19 mouse cellular contexts compared by ENCODE assay signal in genomic region chr9:53072088-53072487, GRCm38 (mm10).
DNase-seq lines count a peak whose midpoint lies in the region; ATAC-seq and TF ChIP-seq lines count a peak whose summit lies in the region.
"Had no signal": no experiment of that assay in that cellular context is flagged by ENCODE, and none has a peak within 500 bp of the region (broad histone marks: within the 10 kb centered on the region; RNA-seq: fewer than 3 reads in every experiment).

No protein-coding gene starts in this region.

- H3K9me3 ChIP-seq in heart, embryonic 11.5 days (replicated peaks; ENCODE audit: control insufficient read depth, low read length) = no peaks in the 10 kb centered on the region
- no peaks in the 10 kb centered on the region for H3K9me3 ChIP-seq in neural tube, embryonic 13.5 days
- no peaks in the 10 kb centered on the region for H3K9me3 ChIP-seq in neural tube, embryonic 14.5 days (ENCODE audit: control insufficient read depth, low read length)
- H3K9me3 ChIP-seq: heart, embryonic 12.5 days; kidney, embryonic 15.5 days; liver, embryonic 13.5 days; midbrain, embryonic 12.5 days had no signal

- no peak for TF ChIP-seq CTCF in layer of hippocampus, adult 2 months (conservative IDR thresholded peaks at IDR 0.05)

- no peak overlapping the region for H3K9ac ChIP-seq in heart, embryonic 11.5 days (ENCODE audit: low read depth, low read length)
- H3K9ac ChIP-seq in neural tube, embryonic 13.5 days = no peak overlapping the region
- H3K9ac ChIP-seq in neural tube, embryonic 14.5 days (replicated peaks; ENCODE audit: low read depth, low read length) = no peak overlapping the region
- H3K9ac ChIP-seq: heart, embryonic 12.5 days; kidney, embryonic 15.5 days; liver, embryonic 13.5 days; midbrain, embryonic 12.5 days had no signal

- no peak overlapping the region for H3K4me2 ChIP-seq in heart, embryonic 11.5 days
- no peak overlapping the region for H3K4me2 ChIP-seq in neural tube, embryonic 13.5 days
- H3K4me2 ChIP-seq in neural tube, embryonic 14.5 days (ENCODE audit: low read depth, low read length) = no peak overlapping the region
- H3K4me2 ChIP-seq: heart, embryonic 12.5 days; liver, embryonic 13.5 days; midbrain, embryonic 12.5 days had no signal

- no peak overlapping the region for H3K4me3 ChIP-seq in heart, embryonic 11.5 days (ENCODE audit: low read depth, low read length)
- no peak overlapping the region for H3K4me3 ChIP-seq in neural tube, embryonic 13.5 days
- no peak overlapping the region for H3K4me3 ChIP-seq in layer of hippocampus, adult 2 months
- H3K4me3 ChIP-seq in neural tube, embryonic 14.5 days (ENCODE audit: low read depth, low read length) = no peak overlapping the region
- H3K4me3 ChIP-seq: heart, embryonic 12.5 days; kidney, embryonic 15.5 days; liver, embryonic 13.5 days; midbrain, embryonic 12.5 days had no signal

- ATAC-seq in heart, embryonic 11.5 days (replicated peaks; ENCODE audit: insufficient number of reproducible peaks, low FRiP score, low TSS enrichment) = no peak
- peak; percentile 63 for ATAC-seq in neural tube, embryonic 13.5 days (ENCODE audit: low read depth)
- ATAC-seq in neural tube, embryonic 14.5 days (ENCODE audit: low read depth) = peak; percentile 83
- no peak for ATAC-seq in granulocyte monocyte progenitor cell, adult 5-6 weeks (replicated peaks; ENCODE audit: poor library complexity, severe bottlenecking)

- peak; percentile 89 for DNase-seq in heart, adult 11 months
- DNase-seq in neural tube, embryonic 10.5 days (ENCODE audit: extremely low spot score, low spot score) = no peak
- DNase-seq in layer of hippocampus, adult 2 months (ENCODE audit: low spot score in 2 of 2) = peak in 1 of 2 experiments; percentile 69
- no peak for DNase-seq in gastrocnemius, adult 8-10 months (ENCODE audit: low spot score in 2 of 2)
- DNase-seq: cerebellum, adult 18-20 months; embryo, embryonic 11 days; gastrocnemius, postnatal 10 days; heart, postnatal 4 days; liver, embryonic 13.5 days; lung, postnatal 36 days; thymus, postnatal 4 days had no signal

- no peaks in the 10 kb centered on the region for H3K27me3 ChIP-seq in heart, embryonic 11.5 days (ENCODE audit: control insufficient read depth, insufficient read depth, low read length)
- H3K27me3 ChIP-seq in neural tube, embryonic 13.5 days = no peaks in the 10 kb centered on the region
- H3K27me3 ChIP-seq in neural tube, embryonic 14.5 days (ENCODE audit: control insufficient read depth, insufficient read depth, low read length) = no peaks in the 10 kb centered on the region
- H3K27me3 ChIP-seq: heart, embryonic 12.5 days; kidney, embryonic 15.5 days; liver, embryonic 13.5 days; midbrain, embryonic 12.5 days had no signal

- H3K4me1 ChIP-seq in heart, embryonic 11.5 days (ENCODE audit: control insufficient read depth, insufficient read depth, low read length) = 0 out of 2 replicates have a peak, but pooled peaks cover 7% of the 10 kb centered on the region
- H3K4me1 ChIP-seq in neural tube, embryonic 13.5 days (replicated peaks) = peaks cover 10% of the 10 kb centered on the region; the same call in 1 of the 2 replicates
- peaks cover 2% of the 10 kb centered on the region; the same call in 1 of the 2 replicates for H3K4me1 ChIP-seq in neural tube, embryonic 14.5 days (ENCODE audit: control insufficient read depth, insufficient read depth, low read length)
- H3K4me1 ChIP-seq: liver, embryonic 13.5 days; midbrain, embryonic 12.5 days had no signal

- H3K27ac ChIP-seq in heart, embryonic 11.5 days (ENCODE audit: low read depth, low read length) = no peak overlapping the region
- H3K27ac ChIP-seq in neural tube, embryonic 13.5 days (replicated peaks) = no peak overlapping the region
- H3K27ac ChIP-seq in layer of hippocampus, adult 2 months = peak overlapping the region; percentile 63
- no peak overlapping the region for H3K27ac ChIP-seq in neural tube, embryonic 14.5 days (ENCODE audit: low read depth, low read length)
- H3K27ac ChIP-seq: kidney, embryonic 15.5 days; liver, embryonic 13.5 days; midbrain, embryonic 12.5 days; stomach, postnatal 0 days had no signal

- H3K36me3 ChIP-seq in heart, embryonic 11.5 days (ENCODE audit: control insufficient read depth, insufficient read depth, low read length) = no peaks in the 10 kb centered on the region
- no peaks in the 10 kb centered on the region for H3K36me3 ChIP-seq in neural tube, embryonic 13.5 days
- H3K36me3 ChIP-seq in neural tube, embryonic 14.5 days (ENCODE audit: control insufficient read depth, insufficient read depth, low read length) = no peaks in the 10 kb centered on the region
- H3K36me3 ChIP-seq: heart, embryonic 12.5 days; kidney, embryonic 15.5 days; liver, embryonic 13.5 days; midbrain, embryonic 12.5 days had no signal

- whole genome bisulfite sequencing in heart, embryonic 11.5 days (ENCODE audit: insufficient replicate concordance) = 87% methylated on average over 9 of the region's 9 CpGs
- WGBS in neural tube, embryonic 13.5 days = 82% methylated on average over 9 of the region's 9 CpGs
- WGBS in neural tube, embryonic 14.5 days = 76% methylated on average over 9 of the region's 9 CpGs

Comparison
In these comparisons a context has a peak if more than half of its experiments do, and no peak if none do; other contexts are left out.
1. ATAC-seq: peak in neural tube, embryonic 13.5 days (single experiment) and neural tube, embryonic 14.5 days (single experiment); none in heart, embryonic 11.5 days (single experiment) and granulocyte monocyte progenitor cell, adult 5-6 weeks (single experiment).